Mouse (Mus musculus) neural tube, embryonic 14.5 days (tissue): ENCODE data around the gene Mrnip. TPM values are rescaled to one million over a fixed set of nuclear protein-coding genes. Genes with fewer than 3 reads are reported as not detected.

Experiments used
- ATAC-seq: fragments of 200-750 bp; cut with Nextera tagmentation; 2 replicates; pipeline ENCODE4 v1.8.0; 2017; ENCODE audit warnings: low read depth, mild to moderate bottlenecking, moderate TSS enrichment, moderate library complexity
- H3K27ac ChIP-seq: fragments of 300-500 bp; sonication (generic); 2 replicates; pipeline ENCODE4 v1.5.1; 2014; ENCODE audit warnings: low read depth, mild to moderate bottlenecking, control low read depth, low read length, moderate library complexity, mixed read lengths
- H3K27me3 ChIP-seq: fragments of 300-500 bp; sonication (generic); 2 replicates; pipeline ENCODE4 v1.6.1; 2014; ENCODE audit warnings: low read length; ENCODE audit not compliant: control insufficient read depth, insufficient read depth
- H3K36me3 ChIP-seq: fragments of 300-500 bp; sonication (generic); 2 replicates; pipeline ENCODE4 v1.6.1; 2014; ENCODE audit warnings: low read length, mixed read lengths; ENCODE audit not compliant: control insufficient read depth, insufficient read depth
- H3K4me1 ChIP-seq: fragments of 300-500 bp; sonication (generic); 2 replicates; pipeline ENCODE4 v1.6.1; 2014; ENCODE audit warnings: low read length; ENCODE audit not compliant: control insufficient read depth, insufficient read depth
- H3K4me2 ChIP-seq: fragments of 300-500 bp; sonication (generic); 2 replicates; pipeline ENCODE4 v1.6.1; 2014; ENCODE audit warnings: mild to moderate bottlenecking, low read depth, low read length, control low read depth
- H3K4me3 ChIP-seq: fragments of 300-500 bp; sonication (generic); 2 replicates; pipeline ENCODE4 v1.5.1; 2014; ENCODE audit warnings: low read depth, low read length, control low read depth, mixed read lengths
- H3K9ac ChIP-seq: fragments of 300-500 bp; sonication (generic); replicated peaks from 2 replicates; pipeline ENCODE4 v1.6.1; 2014; ENCODE audit warnings: low read depth, mild to moderate bottlenecking, control low read depth, low read length, mixed read lengths
- H3K9me3 ChIP-seq: fragments of 300-500 bp; sonication (generic); 2 replicates; pipeline ENCODE4 v1.6.1; 2016; ENCODE audit warnings: low read length; ENCODE audit not compliant: control insufficient read depth
- WGBS: fragments of 180-500 bp; shearing (Covaris S2); extraction: QIAGEN DNeasy Blood & Tissue Kit; methylation state at CpG from one replicate; pipeline ENCODE4 v1.1.7; 2014; 5-methylcytosine and 5-hydroxymethylcytosine counted together
- polyA plus RNA-seq: library from polyadenylated mRNA; unstranded; fragments of >200 nt; fragmentation: Nextera tagmentation; extraction: Ambion mirVana; gene quantifications from 2 replicates; pipeline ENCODE4 v1.2.1, GENCODE M21; 2014

Mrnip gene
- polyA plus RNA-seq, 1 experiment from 2014 or later = 48.3 TPM

DNA sequence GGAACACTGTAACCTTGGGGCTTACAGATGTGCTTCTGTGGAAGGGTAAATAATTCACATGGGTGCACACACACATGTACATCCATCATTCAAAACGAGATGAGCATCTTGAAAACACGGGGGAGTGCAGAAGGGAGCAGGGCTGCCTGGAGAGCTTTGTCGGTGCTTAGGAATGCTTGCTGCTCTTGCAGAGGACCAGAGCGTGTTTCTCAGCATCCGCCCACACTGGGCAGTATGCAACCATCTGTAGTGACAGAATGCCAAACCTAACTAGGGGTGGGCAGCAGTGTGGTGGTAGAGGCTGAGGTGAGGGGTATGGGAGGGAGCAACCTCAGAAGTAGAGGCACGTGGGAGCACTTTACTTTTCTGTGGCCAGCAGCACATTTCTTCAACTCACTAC lies 2.9 kb downstream of the Mrnip start:
- Histone ChIP-seq H3K27me3 (no peaks in the 10 kb centered on the region), H3K4me3 (no peak overlapping the region), H3K4me1 (peaks cover 6% of the 10 kb centered on the region; the same call in 1 of the 2 replicates), H3K27ac (no peak overlapping the region), H3K36me3 (0 out of 2 replicates have a peak, but pooled peaks cover 7% of the 10 kb centered on the region), H3K9ac (no peak overlapping the region), H3K4me2 (no peak overlapping the region), H3K9me3 (no peaks in the 10 kb centered on the region)
- ATAC-seq = no peak
- WGBS = 81% methylated on average over 6 of the region's 6 CpGs

DNA sequence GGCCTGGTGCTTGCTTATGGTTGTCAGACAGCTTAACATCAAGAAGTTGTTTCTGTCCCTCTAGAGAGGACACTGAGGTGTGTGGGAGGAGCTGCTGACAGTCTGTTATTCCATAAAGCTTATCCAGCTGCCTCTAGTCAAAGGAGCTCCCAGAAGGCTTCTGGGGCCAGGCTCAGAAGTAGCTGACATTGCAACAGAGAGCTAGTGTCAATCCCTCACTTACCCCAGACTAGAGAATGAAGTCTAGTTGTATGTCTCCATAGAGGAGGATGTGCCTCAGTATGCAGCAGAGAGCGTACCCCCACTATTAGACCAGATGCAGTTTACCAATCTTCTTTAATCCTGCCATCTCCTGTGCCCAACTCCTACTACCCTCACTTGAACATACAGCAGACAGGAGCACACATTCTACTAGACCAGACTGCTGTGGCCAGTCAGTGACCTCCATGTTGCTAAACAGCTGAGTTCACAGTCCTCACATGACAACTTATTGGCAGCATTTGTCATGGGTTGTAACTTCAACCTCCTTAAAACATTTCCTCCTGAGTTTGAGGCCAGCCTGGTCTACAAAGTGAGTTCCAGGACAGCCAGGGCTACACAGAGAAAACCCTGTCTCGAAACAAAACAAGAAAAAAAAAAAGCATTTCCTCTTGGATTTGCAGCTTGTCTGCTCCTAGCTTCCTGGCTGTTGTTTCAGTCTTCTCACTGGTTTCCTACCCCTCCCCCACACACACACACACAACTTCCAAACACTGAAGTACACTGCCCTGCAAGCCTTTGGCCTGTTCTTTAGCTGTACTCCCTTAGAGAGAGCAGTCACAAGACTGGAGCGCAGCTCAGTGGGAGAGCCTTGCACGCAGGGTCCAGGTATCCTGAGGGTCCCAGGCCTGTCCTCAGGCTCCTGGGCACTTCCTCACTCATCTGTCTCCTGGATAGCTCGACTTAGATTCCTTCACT lies 4.6 kb downstream of the Mrnip start:
- no peaks in the 10 kb centered on the region for H3K9me3 ChIP-seq
- peaks cover 6% of the 10 kb centered on the region; the same call in 1 of the 2 replicates for H3K4me1 ChIP-seq
- 88% methylated on average over 5 of the region's 5 CpGs for WGBS
- H3K4me3 ChIP-seq = no peak overlapping the region
- ATAC-seq = no peak
- H3K27me3 ChIP-seq = no peaks in the 10 kb centered on the region
- H3K9ac ChIP-seq = no peak overlapping the region
- peaks cover 20% of the 10 kb centered on the region for H3K36me3 ChIP-seq
- H3K27ac ChIP-seq = no peak overlapping the region
- no peak overlapping the region for H3K4me2 ChIP-seq

- H3K36me3 ChIP-seq = peaks cover 23% of the 10 kb centered on the region
These were observed 6.4 kb downstream of the Mrnip start for GRCm38 (mm10) chr11:50180478-50181231.

GRCm38 (mm10) chr11:50182702-50183101 lies 8.5 kb downstream of the Mrnip start:
- 91% methylated on average over 4 of the region's 4 CpGs for whole genome bisulfite sequencing
- H3K4me2 ChIP-seq = no peak overlapping the region
- H3K9ac ChIP-seq = no peak overlapping the region
- no peaks in the 10 kb centered on the region for H3K27me3 ChIP-seq
- no peaks in the 10 kb centered on the region for H3K9me3 ChIP-seq
- ATAC-seq = no peak
- H3K4me3 ChIP-seq = no peak overlapping the region
- H3K27ac ChIP-seq = no peak overlapping the region
- no peaks in the 10 kb centered on the region for H3K4me1 ChIP-seq
- peaks cover 23% of the 10 kb centered on the region for H3K36me3 ChIP-seq

More at GRCm38 (mm10) chr11:50180478-50181231, 6.4 kb downstream of the Mrnip start:
- Histone ChIP-seq H3K27me3 (no peaks in the 10 kb centered on the region), H3K9me3 (no peaks in the 10 kb centered on the region), H3K4me3 (no peak overlapping the region), H3K9ac (no peak overlapping the region), H3K4me1 (0 out of 2 replicates have a peak, but pooled peaks cover under 1% of the 10 kb centered on the region), H3K4me2 (no peak overlapping the region), H3K27ac (no peak overlapping the region)
- no peak for ATAC-seq
- 85% methylated on average over 6 of the region's 6 CpGs for WGBS

DNA sequence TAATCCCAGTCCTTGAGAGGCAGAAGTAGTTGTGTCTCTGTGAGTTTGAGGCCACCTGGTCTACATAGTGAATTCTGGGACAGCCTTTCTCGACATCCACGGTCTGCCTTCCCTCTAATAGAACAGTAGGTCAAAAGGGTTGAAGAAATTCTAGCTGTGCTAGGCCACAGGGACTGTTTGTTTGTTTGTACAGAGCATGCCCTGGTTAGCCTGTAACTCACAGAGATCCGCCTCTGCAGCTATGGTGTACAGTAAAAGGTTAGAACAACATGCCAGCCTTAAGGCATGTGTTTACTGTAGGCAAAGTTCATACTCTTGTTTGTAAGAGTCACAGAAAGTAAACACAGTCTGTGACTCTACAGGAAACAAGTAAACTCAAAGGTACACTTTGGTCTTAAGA lies 10.5 kb downstream of the Mrnip start:
- Histone ChIP-seq H3K36me3 (peaks cover 18% of the 10 kb centered on the region), H3K9me3 (no peaks in the 10 kb centered on the region), H3K27ac (no peak overlapping the region), H3K4me3 (no peak overlapping the region), H3K4me2 (no peak overlapping the region), H3K27me3 (no peaks in the 10 kb centered on the region), H3K9ac (no peak overlapping the region), H3K4me1 (no peaks in the 10 kb centered on the region)
- 77% methylated on average over 3 of the region's 3 CpGs for WGBS
- no peak for ATAC-seq

GRCm38 (mm10) chr11:50188682-50189081 lies 14.4 kb downstream of the Mrnip start:
- H3K9ac ChIP-seq = no peak overlapping the region
- H3K4me2 ChIP-seq = no peak overlapping the region
- 74% methylated on average over 7 of the region's 7 CpGs for WGBS
- no peak overlapping the region for H3K4me3 ChIP-seq
- no peaks in the 10 kb centered on the region for H3K4me1 ChIP-seq
- H3K27me3 ChIP-seq = no peaks in the 10 kb centered on the region
- H3K27ac ChIP-seq = no peak overlapping the region
- H3K9me3 ChIP-seq = no peaks in the 10 kb centered on the region
- H3K36me3 ChIP-seq = peaks cover 4% of the 10 kb centered on the region; the same call in 1 of the 2 replicates
- no peak for ATAC-seq

- Histone ChIP-seq H3K4me2 (no peak overlapping the region), H3K36me3 (0 out of 2 replicates have a peak, but pooled peaks cover 9% of the 10 kb centered on the region)
- WGBS = 89% methylated on average over 4 of the region's 4 CpGs
These were observed 16.1 kb downstream of the Mrnip start for GRCm38 (mm10) chr11:50190362-50190761.

GRCm38 (mm10) chr11:50192278-50192677 lies 18.0 kb downstream of the Mrnip start:
- H3K36me3 ChIP-seq = 0 out of 2 replicates have a peak, but pooled peaks cover 16% of the 10 kb centered on the region
- no peak for ATAC-seq
- H3K27ac ChIP-seq = no peak overlapping the region
- H3K4me3 ChIP-seq = no peak overlapping the region
- no peak overlapping the region for H3K9ac ChIP-seq
- H3K4me1 ChIP-seq = no peaks in the 10 kb centered on the region
- H3K4me2 ChIP-seq = no peak overlapping the region
- H3K9me3 ChIP-seq = no peaks in the 10 kb centered on the region
- 95% methylated on average over 3 of the region's 3 CpGs for WGBS
- no peaks in the 10 kb centered on the region for H3K27me3 ChIP-seq

More at GRCm38 (mm10) chr11:50190362-50190761, 16.1 kb downstream of the Mrnip start:
- no peaks in the 10 kb centered on the region for H3K27me3 ChIP-seq
- ATAC-seq = no peak
- no peak overlapping the region for H3K9ac ChIP-seq
- no peaks in the 10 kb centered on the region for H3K9me3 ChIP-seq
- no peak overlapping the region for H3K27ac ChIP-seq
- no peaks in the 10 kb centered on the region for H3K4me1 ChIP-seq
- H3K4me3 ChIP-seq = no peak overlapping the region
